Mouse (Mus musculus) stomach, postnatal 0 days (tissue): ENCODE measurements at regions not wholly inside any gene's neighbourhood (a gene's known extent, or its start where the extent isn't known, plus 50 kb on each side); places are given as distances from the start of the nearest gene placed in this dataset.

Experiments
- CTCF ChIP-seq: IDR thresholded peaks from 2 replicates; pipeline ENCODE4 v1.5.1; 2016; ENCODE audit warnings: antibody characterized with exemption, low read depth, mild to moderate bottlenecking, moderate library complexity
- EP300 ChIP-seq: optimal IDR thresholded peaks from 2 replicates; pipeline ENCODE3; 2016; ENCODE audit warnings: antibody characterized with exemption

GRCm38 (mm10) chr11:31781605-31782004, 90.4 kb upstream of the Cpeb4 start:
- TF ChIP-seq CTCF (no peak), EP300 (no peak)
